15 mouse cellular contexts compared by ENCODE assay signal in the genomic region with DNA sequence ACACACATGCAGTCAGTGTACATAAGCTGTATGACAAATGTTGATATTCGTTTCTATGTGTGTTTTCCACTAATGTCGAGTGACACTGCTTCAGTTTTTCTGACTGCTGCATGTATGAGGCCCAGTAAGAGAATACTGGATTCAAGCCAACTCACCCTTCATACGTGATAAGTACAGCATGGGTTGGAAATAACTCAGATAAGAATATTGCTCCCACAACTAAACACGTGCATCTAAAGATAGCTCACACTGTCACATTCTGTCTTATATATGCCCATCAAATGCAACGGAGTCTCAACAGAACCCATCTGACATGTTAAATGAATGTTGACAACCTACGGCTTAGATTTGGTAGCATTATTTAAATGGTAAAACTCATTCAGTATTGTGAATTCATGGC.
DNase-seq lines count a peak whose midpoint lies in the region; ATAC-seq and TF ChIP-seq lines count a peak whose summit lies in the region.
"Had no signal": no experiment of that assay in that cellular context is flagged by ENCODE, and none has a peak within 500 bp of the region (broad histone marks: within the 10 kb centered on the region; RNA-seq: fewer than 3 reads in every experiment).

No protein-coding gene starts in this region.

- H3K27ac ChIP-seq in forebrain, postnatal 0 days (ENCODE audit: low read depth, low read length): no peak overlapping the region
- H3K27ac ChIP-seq in forebrain, embryonic 13.5 days: no peak overlapping the region
- peak overlapping the region; percentile 56; the same call in 1 of the 2 replicates for H3K27ac ChIP-seq in layer of hippocampus, adult 2 months
- H3K27ac ChIP-seq: embryonic facial prominence, embryonic 12.5 days; neural tube, embryonic 12.5 days had no signal

- 58% methylated on average over 6 of the region's 6 CpGs for WGBS in forebrain, postnatal 0 days
- WGBS in forebrain, embryonic 13.5 days: 85% methylated on average over 6 of the region's 6 CpGs

- peaks cover 6% of the 10 kb centered on the region; the same call in 1 of the 2 replicates for H3K4me1 ChIP-seq in forebrain, postnatal 0 days (ENCODE audit: insufficient read depth)
- H3K4me1 ChIP-seq in forebrain, embryonic 13.5 days: peaks cover 6% of the 10 kb centered on the region; the same call in 1 of the 2 replicates
- H3K4me1 ChIP-seq: embryonic facial prominence, embryonic 12.5 days; neural tube, embryonic 12.5 days had no signal

- H3K9ac ChIP-seq in forebrain, postnatal 0 days: no peak overlapping the region
- no peak overlapping the region for H3K9ac ChIP-seq in forebrain, embryonic 13.5 days
- H3K9ac ChIP-seq: embryonic facial prominence, embryonic 12.5 days; neural tube, embryonic 12.5 days had no signal

- DNase-seq in forebrain, postnatal 0 days: peak; percentile 36
- no peak for DNase-seq in layer of hippocampus, adult 2 months (ENCODE audit: low spot score in 2 of 2)
- DNase-seq in layer of hippocampus, postnatal 25 days (ENCODE audit: extremely low spot score in 1 of 2, low spot score in 1 of 2): no peak
- no peak for DNase-seq in right cerebral cortex, postnatal 14 days
- DNase-seq: adrenal gland, postnatal 14 days; cerebellum, adult 18-20 months; kidney, adult 2 months; kidney, postnatal 25 days; lung, postnatal 14 days had no signal

- H3K4me3 ChIP-seq in forebrain, postnatal 0 days (ENCODE audit: low read depth, low read length): no peak overlapping the region
- H3K4me3 ChIP-seq in forebrain, embryonic 13.5 days: no peak overlapping the region
- H3K4me3 ChIP-seq in layer of hippocampus, adult 2 months: no peak overlapping the region
- H3K4me3 ChIP-seq: embryonic facial prominence, embryonic 12.5 days; neural tube, embryonic 12.5 days had no signal

- no peaks in the 10 kb centered on the region for H3K36me3 ChIP-seq in forebrain, postnatal 0 days (ENCODE audit: insufficient read depth)
- no peaks in the 10 kb centered on the region for H3K36me3 ChIP-seq in forebrain, embryonic 13.5 days (ENCODE audit: poor library complexity, severe bottlenecking)
- H3K36me3 ChIP-seq: embryonic facial prominence, embryonic 12.5 days; neural tube, embryonic 12.5 days had no signal

- H3K27me3 ChIP-seq in forebrain, postnatal 0 days (ENCODE audit: insufficient read depth, low read length): no peaks in the 10 kb centered on the region
- no peaks in the 10 kb centered on the region for H3K27me3 ChIP-seq in forebrain, embryonic 13.5 days
- H3K27me3 ChIP-seq: embryonic facial prominence, embryonic 12.5 days; neural tube, embryonic 12.5 days had no signal

- no peak for TF ChIP-seq CTCF in forebrain, postnatal 0 days (IDR thresholded peaks at IDR 0.05; ENCODE audit: low read depth)
- no peak for TF ChIP-seq CTCF in layer of hippocampus, adult 2 months (conservative IDR thresholded peaks at IDR 0.05)

- no peaks in the 10 kb centered on the region for H3K9me3 ChIP-seq in forebrain, postnatal 0 days (ENCODE audit: low read length)
- no peaks in the 10 kb centered on the region for H3K9me3 ChIP-seq in forebrain, embryonic 13.5 days (replicated peaks)
- H3K9me3 ChIP-seq: embryonic facial prominence, embryonic 12.5 days; neural tube, embryonic 12.5 days had no signal

- no peak overlapping the region for H3K4me2 ChIP-seq in forebrain, postnatal 0 days (ENCODE audit: low read depth)
- no peak overlapping the region for H3K4me2 ChIP-seq in forebrain, embryonic 13.5 days
- H3K4me2 ChIP-seq: embryonic facial prominence, embryonic 12.5 days; neural tube, embryonic 12.5 days had no signal

- ATAC-seq in forebrain, postnatal 0 days: peak; percentile 60
- ATAC-seq in forebrain, embryonic 13.5 days: no peak
- peak; percentile 80 for ATAC-seq in erythroblast, adult 5-6 weeks (replicated peaks; ENCODE audit: low FRiP score, poor library complexity, severe bottlenecking)
- ATAC-seq in megakaryocyte progenitor cell, adult 5-6 weeks (replicated peaks; ENCODE audit: poor library complexity): peak; percentile 49
- ATAC-seq in CD4-positive, CD25-positive, alpha-beta regulatory T cell, adult 4 months: no peak

Comparison
In these comparisons a context has a peak if more than half of its experiments do, and no peak if none do; other contexts are left out.
1. ATAC-seq: peak in forebrain, postnatal 0 days (single experiment), erythroblast, adult 5-6 weeks (single experiment) and megakaryocyte progenitor cell, adult 5-6 weeks (single experiment); none in forebrain, embryonic 13.5 days (single experiment) and CD4-positive, CD25-positive, alpha-beta regulatory T cell, adult 4 months (single experiment).